Mouse (Mus musculus) heart, embryonic 16.5 days (tissue): Measurements from ENCODE around the gene Crybb2. TPM values are rescaled to one million over a fixed set of nuclear protein-coding genes. Genes with fewer than 3 reads are reported as not detected.

Source experiments
- ATAC-seq: fragments of 200-750 bp; cut with Nextera tagmentation; replicated peaks from 2 replicates; pipeline ENCODE4 v1.8.0; 2017; ENCODE audit warnings: moderate number of reproducible peaks; ENCODE audit not compliant: insufficient read depth, low FRiP score; ENCODE audit errors: extremely low read depth
- H3K27ac ChIP-seq: fragments of 300-500 bp; sonication (generic); 2 replicates; pipeline ENCODE4 v1.5.1; 2014; ENCODE audit warnings: mild to moderate bottlenecking, low read length, control low read depth, moderate library complexity
- H3K27me3 ChIP-seq: fragments of 300-500 bp; sonication (generic); 2 replicates; pipeline ENCODE4 v1.6.1; 2014; ENCODE audit warnings: low read length, mixed read lengths; ENCODE audit not compliant: control insufficient read depth, insufficient read depth
- H3K36me3 ChIP-seq: fragments of 300-500 bp; sonication (generic); 2 replicates; pipeline ENCODE4 v1.6.1; 2014; ENCODE audit not compliant: control insufficient read depth, insufficient read depth
- H3K4me1 ChIP-seq: fragments of 300-500 bp; sonication (generic); 2 replicates; pipeline ENCODE4 v1.6.1; 2014; ENCODE audit warnings: low read length, mixed read lengths; ENCODE audit not compliant: control insufficient read depth, insufficient read depth
- H3K4me2 ChIP-seq: fragments of 300-500 bp; sonication (generic); 2 replicates; pipeline ENCODE4 v1.6.1; 2014; ENCODE audit warnings: low read depth, mild to moderate bottlenecking, control low read depth, low read length
- H3K4me3 ChIP-seq: fragments of 300-500 bp; sonication (generic); 2 replicates; pipeline ENCODE4 v1.5.1; 2014; ENCODE audit warnings: mild to moderate bottlenecking, control low read depth, low read length
- H3K9ac ChIP-seq: fragments of 300-500 bp; sonication (generic); 2 replicates; pipeline ENCODE4 v1.6.1; 2014; ENCODE audit warnings: low read length, control low read depth
- H3K9me3 ChIP-seq: fragments of 300-500 bp; sonication (generic); replicated peaks from 2 replicates; pipeline ENCODE4 v1.6.1; 2016; ENCODE audit warnings: low read length; ENCODE audit not compliant: control insufficient read depth
- WGBS: fragments of 180-500 bp; shearing (Covaris S2); extraction: QIAGEN DNeasy Blood & Tissue Kit; methylation state at CpG from one replicate; pipeline ENCODE4 v1.1.7; 2014; 5-methylcytosine and 5-hydroxymethylcytosine counted together
- polyA plus RNA-seq: library from polyadenylated mRNA; unstranded; fragments of >200 nt; fragmentation: Nextera tagmentation; extraction: Ambion mirVana; gene quantifications from 2 replicates; pipeline ENCODE4 v1.2.1, GENCODE M21; 2015

The Crybb2 gene
- polyA plus RNA-seq, 1 experiment from 2014 or later = not detected

DNA sequence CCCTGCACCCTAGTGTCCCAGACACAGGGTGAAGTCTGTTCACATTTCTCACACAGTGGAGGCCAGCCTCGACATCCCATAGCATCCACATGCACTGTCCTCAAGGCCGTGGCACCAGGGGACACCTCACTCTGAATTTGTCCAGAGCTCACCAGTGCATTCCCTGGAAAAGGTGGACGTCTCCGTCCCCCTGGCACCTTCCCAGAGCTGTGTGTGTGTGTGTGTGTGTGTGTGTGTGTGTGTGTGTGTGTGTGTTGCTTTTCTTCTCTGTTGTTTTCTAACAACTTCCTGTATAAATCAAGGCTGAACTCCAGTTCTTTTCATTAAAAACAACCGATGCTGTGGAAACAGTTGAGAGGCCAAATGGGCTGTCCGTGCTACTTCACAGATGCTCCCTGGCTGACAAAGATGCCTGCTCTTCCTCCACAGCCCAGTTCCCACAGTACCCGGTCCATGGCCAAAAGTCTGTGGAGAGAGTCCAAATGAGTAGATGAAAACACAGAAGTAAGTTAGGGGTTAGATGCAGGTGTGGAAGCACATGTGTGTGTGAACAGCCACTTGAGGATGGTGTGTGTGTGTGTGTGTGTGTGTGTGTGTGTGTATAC lies 19.2 kb downstream of the Crybb2 start:
- ATAC-seq = no peak
- no peak overlapping the region for H3K9ac ChIP-seq
- no peak overlapping the region for H3K4me3 ChIP-seq
- H3K36me3 ChIP-seq = no peaks in the 10 kb centered on the region
- no peak overlapping the region for H3K27ac ChIP-seq
- H3K9me3 ChIP-seq = no peaks in the 10 kb centered on the region; the same call in 1 of the 2 replicates
- peaks cover 2% of the 10 kb centered on the region; the same call in 1 of the 2 replicates for H3K27me3 ChIP-seq
- 63% methylated on average over 7 of the region's 7 CpGs for WGBS
- H3K4me1 ChIP-seq = no peaks in the 10 kb centered on the region
- H3K4me2 ChIP-seq = no peak overlapping the region

DNA sequence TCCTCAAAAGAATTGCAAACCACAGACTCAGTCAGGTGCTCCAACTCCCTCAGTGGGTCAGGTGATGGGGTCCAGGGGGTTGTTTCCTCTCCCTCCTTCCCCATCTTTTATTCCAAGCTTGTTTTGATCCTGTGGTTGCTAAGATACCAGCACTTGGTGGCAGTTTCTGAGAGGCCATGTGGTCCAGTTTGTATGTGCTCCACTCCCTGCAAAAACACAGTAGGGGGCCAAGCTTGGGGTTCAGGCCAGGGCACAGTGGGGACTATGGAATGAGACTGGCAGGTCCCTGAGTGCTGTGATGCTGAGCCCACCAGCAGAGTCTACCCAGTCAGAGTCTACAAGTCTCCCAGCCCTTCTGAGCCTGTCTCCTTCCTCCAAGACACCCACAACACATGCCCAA lies 20.0 kb downstream of the Crybb2 start:
- H3K9ac ChIP-seq = no peak overlapping the region
- H3K4me3 ChIP-seq = no peak overlapping the region
- H3K4me1 ChIP-seq = no peaks in the 10 kb centered on the region
- no peak overlapping the region for H3K27ac ChIP-seq
- peaks cover 2% of the 10 kb centered on the region; the same call in 1 of the 2 replicates for H3K27me3 ChIP-seq
- no peaks in the 10 kb centered on the region for H3K36me3 ChIP-seq
- no peak for ATAC-seq
- no peak overlapping the region for H3K4me2 ChIP-seq
- H3K9me3 ChIP-seq = no peaks in the 10 kb centered on the region; the same call in 1 of the 2 replicates

DNA sequence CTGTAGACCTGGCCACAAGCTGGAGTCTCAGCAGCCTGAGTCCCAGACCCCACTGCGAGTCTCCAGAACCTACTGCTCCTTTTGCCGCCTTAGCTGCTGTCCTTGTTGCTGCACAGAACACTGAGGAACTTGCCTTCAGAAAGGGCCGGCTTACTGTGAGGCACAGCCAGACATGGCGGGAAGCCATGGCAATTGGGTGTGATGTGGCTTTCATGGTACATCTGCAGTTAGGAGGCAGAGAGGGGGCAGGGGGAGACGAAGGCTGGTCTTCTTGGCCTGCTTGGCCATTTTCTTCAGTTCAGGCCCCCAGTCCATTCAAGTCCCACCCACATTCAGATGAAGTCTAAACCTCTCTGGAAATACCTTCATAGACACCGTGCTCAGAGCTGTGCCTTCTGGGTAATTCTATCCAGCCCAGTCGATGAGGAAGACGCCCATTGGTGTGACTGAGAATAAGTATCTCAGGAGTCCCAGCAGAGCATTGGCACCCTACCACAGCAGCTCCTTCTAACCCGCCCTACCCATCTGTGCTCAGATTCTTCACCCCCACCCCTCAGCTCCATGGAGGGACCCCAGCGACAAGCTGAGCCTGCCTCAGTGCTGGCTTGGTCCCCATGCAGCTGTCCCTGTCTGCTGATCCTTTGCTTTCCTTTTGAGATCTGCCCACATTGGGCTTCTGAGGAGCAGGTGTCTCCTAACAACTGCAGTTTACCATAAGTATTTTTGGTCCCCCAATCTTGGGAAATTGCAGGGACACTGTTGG lies 24.2 kb downstream of the Crybb2 start:
- WGBS = 87% methylated on average over 10 of the region's 10 CpGs

DNA sequence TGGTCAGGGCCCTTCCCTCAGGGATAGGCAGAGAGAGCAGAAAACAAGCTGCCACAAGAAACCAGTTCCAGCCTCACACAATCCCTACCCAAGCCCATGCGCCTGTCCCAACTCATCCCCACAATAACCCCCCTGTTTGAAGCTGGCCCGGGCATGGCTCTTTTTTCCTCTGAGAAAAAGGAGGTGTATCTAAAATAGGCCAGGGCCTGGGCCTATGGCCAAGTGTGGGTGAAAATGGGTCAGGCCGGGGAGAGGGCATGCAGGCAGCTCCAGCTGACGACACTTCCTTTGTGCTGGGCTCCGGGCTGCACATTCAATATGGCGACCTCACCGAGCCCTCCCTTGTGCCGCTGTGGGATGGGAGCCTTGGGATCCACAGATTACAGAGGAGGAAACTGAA lies 26.4 kb downstream of the Crybb2 start:
- Histone ChIP-seq H3K27me3 (no peaks in the 10 kb centered on the region), H3K36me3 (no peaks in the 10 kb centered on the region), H3K4me3 (no peak overlapping the region), H3K4me2 (no peak overlapping the region), H3K9ac (no peak overlapping the region), H3K9me3 (peaks cover 2% of the 10 kb centered on the region; the same call in 1 of the 2 replicates), H3K27ac (no peak overlapping the region), H3K4me1 (peaks cover 21% of the 10 kb centered on the region)
- ATAC-seq = no peak
- WGBS = 54% methylated on average over 8 of the region's 8 CpGs

More for the DNA sequence above, 24.2 kb downstream of the Crybb2 start:
- Histone ChIP-seq H3K4me1 (peaks cover 18% of the 10 kb centered on the region), H3K9ac (no peak overlapping the region), H3K4me2 (no peak overlapping the region), H3K36me3 (no peaks in the 10 kb centered on the region), H3K4me3 (no peak overlapping the region), H3K27me3 (no peaks in the 10 kb centered on the region), H3K27ac (no peak overlapping the region), H3K9me3 (no peaks in the 10 kb centered on the region; the same call in 1 of the 2 replicates)
- ATAC-seq = no peak

DNA sequence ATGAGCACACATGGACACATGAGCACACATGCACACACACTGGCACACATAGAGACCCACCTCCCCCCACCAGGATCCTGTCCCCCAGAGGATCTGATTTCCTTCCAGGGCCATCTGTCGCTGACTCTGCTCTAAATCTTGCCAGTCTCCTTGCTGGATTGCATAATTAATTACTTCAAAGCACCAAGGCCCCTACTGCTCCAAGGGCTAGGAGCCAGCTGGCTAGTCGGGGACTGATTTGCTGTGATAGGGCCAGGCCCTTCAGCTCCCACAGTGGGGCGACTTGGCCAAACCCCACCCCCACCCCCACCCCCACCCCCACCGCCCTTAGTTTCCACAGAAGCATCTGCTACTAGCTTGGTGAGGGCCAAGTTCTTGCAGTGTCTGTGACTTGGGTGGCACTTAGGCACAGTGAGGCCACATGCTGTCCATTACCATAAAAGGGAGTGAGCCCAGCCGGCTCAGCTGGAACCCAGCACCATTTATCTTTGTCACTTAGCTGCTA lies 28.3 kb downstream of the Crybb2 start:
- Histone ChIP-seq H3K4me2 (no peak overlapping the region), H3K9me3 (0 out of 2 replicates have a peak, but pooled peaks cover 2% of the 10 kb centered on the region), H3K9ac (no peak overlapping the region), H3K4me1 (peaks cover 21% of the 10 kb centered on the region), H3K27me3 (no peaks in the 10 kb centered on the region), H3K4me3 (no peak overlapping the region), H3K36me3 (no peaks in the 10 kb centered on the region), H3K27ac (no peak overlapping the region)
- WGBS = 13% methylated on average over 5 of the region's 5 CpGs
- ATAC-seq = peak; percentile 42; the same call in 1 of the 2 replicates

DNA sequence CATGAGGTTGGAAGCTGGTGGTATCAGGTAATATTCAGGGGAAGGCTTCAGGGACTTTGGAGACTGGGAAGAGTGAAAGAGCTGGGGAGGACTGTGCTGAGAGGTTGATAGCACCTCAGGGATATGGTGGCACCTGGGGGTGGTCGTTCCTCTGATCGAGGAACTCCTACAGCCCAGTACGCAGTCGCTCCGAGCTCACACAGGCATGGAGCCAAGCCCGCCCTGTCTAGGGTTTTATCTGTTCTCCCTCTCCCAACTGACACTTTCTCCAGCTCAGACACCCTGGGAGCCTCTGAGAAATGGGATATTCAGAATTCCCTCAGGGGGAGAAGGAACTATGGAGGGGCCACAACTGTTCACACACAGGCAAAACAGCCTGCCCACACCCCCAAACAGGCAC lies 29.1 kb downstream of the Crybb2 start:
- peak overlapping the region; percentile 16; the same call in 1 of the 2 replicates for H3K27ac ChIP-seq
- H3K9me3 ChIP-seq = 0 out of 2 replicates have a peak, but pooled peaks cover 2% of the 10 kb centered on the region
- WGBS = 18% methylated on average over 6 of the region's 6 CpGs
- H3K4me3 ChIP-seq = no peak overlapping the region
- H3K4me1 ChIP-seq = peaks cover 24% of the 10 kb centered on the region
- H3K9ac ChIP-seq = no peak overlapping the region
- H3K36me3 ChIP-seq = no peaks in the 10 kb centered on the region
- H3K4me2 ChIP-seq = no peak overlapping the region
- H3K27me3 ChIP-seq = no peaks in the 10 kb centered on the region
- ATAC-seq = no peak; the same call in 1 of the 2 replicates

DNA sequence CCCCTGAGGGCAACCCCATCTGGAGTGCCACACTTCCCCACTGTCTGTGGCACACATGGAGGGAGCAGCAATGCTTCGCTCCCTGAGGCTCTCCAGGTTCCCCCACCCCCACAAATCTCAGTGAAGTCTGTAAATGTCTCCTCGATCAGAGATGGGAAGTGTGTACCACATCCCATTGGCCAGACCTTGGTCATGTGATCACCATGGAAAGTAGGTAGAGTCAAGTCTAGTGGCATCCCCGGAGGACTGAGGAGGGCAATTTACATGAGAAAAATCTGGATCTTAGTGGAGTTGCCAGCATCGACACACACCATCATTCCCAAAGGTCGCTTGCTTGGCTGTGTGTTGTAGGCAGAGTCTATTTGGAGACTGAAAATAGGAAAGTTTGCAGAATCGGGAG lies 31.3 kb downstream of the Crybb2 start:
- H3K36me3 ChIP-seq = no peaks in the 10 kb centered on the region
- no peak overlapping the region for H3K9ac ChIP-seq
- 86% methylated on average over 6 of the region's 6 CpGs for WGBS
- H3K4me2 ChIP-seq = no peak overlapping the region
- 0 out of 2 replicates have a peak, but pooled peaks cover 2% of the 10 kb centered on the region for H3K9me3 ChIP-seq
- no peak for ATAC-seq
- peaks cover 39% of the 10 kb centered on the region for H3K4me1 ChIP-seq
- no peaks in the 10 kb centered on the region for H3K27me3 ChIP-seq
- no peak overlapping the region for H3K27ac ChIP-seq
- H3K4me3 ChIP-seq = no peak overlapping the region

DNA sequence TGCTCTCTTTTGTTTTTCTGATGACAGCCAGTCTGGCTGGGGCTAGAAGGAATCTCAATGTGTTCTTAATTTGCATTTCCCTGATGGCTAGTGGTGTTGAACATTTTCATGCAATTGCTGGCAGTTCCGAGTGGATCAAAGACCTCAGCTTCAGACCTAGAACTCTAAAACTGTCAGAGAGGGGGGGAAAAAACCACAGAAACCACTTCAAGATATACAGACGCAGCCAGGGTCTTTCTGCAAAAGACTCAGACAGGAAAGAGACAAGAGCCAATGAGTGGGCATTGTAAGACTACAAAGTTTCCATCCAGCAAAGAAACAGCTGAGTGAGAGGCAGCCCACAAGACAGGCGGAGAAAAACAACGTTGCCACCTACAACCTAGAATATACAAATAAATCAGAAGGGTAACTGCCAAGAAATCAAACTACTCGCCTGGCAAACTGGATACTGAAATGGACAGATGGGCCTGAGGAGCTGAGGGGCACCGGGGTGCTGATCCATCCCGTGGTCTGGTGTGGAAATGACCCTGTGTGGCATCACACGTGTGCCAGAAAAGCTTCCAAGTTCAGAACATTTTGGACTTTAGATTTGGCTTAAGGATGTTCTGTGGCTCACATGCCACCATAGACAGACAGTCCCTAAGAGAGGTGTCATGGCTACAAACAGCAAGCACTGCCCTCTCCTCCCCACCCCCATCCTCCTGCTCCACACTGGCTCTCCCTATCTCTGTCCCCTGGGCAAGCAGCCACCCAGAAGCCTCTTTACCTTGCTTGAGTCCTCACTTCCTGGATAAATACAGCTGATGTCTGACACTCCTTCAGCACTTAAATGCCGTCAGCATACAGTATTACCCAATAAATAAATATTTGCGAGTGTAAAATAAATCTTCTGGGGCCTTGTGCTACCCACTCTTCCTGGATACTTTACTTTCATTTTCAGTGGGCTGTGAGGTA lies 34.5 kb downstream of the Crybb2 start:
- 0 out of 2 replicates have a peak, but pooled peaks cover 2% of the 10 kb centered on the region for H3K9me3 ChIP-seq
- WGBS = 47% methylated on average over 10 of the region's 10 CpGs
- H3K4me1 ChIP-seq = peaks cover 19% of the 10 kb centered on the region
- no peak overlapping the region for H3K4me3 ChIP-seq
- peak overlapping the region; percentile 41 for H3K27ac ChIP-seq
- H3K9ac ChIP-seq = no peak overlapping the region
- H3K27me3 ChIP-seq = no peaks in the 10 kb centered on the region
- H3K36me3 ChIP-seq = no peaks in the 10 kb centered on the region
- ATAC-seq = peak; percentile 81
- peak overlapping the region; percentile 25; the same call in 1 of the 2 replicates for H3K4me2 ChIP-seq
